In genomic region chr3:105453214-105453950, GRCm38 (mm10) we compare ENCODE assay signal across 9 mouse cellular contexts. TPM values are rescaled to one million over a fixed set of nuclear protein-coding genes. Genes with fewer than 3 reads are reported as not detected.
DNase-seq lines count a peak whose midpoint lies in the region; ATAC-seq lines count a peak whose summit lies in the region.
"Had no signal": no experiment of that assay in that cellular context is flagged by ENCODE, and none has a peak within 500 bp of the region (broad histone marks: within the 10 kb centered on the region; RNA-seq: fewer than 3 reads in every experiment).

No protein-coding gene starts in this region.

- WGBS in heart, embryonic 14.5 days: 3% methylated on average over 19 of the region's 19 CpGs
- WGBS in hindbrain, embryonic 10.5 days: 4% methylated on average over 19 of the region's 19 CpGs
- 2% methylated on average over 19 of the region's 19 CpGs for WGBS in midbrain, embryonic 11.5 days

- H3K4me3 ChIP-seq in heart, embryonic 14.5 days (ENCODE audit: control insufficient read depth in 1 of 2, insufficient read depth in 1 of 2, low read depth in 1 of 2, low read length in 2 of 2): peak overlapping the region; percentile 55 to 70
- peak overlapping the region; percentile 31; the same call in 1 of the 2 replicates for H3K4me3 ChIP-seq in brown adipose tissue, adult 24 weeks (ENCODE audit: insufficient read depth, low read depth, low read length)
- peak overlapping the region; percentile 80 for H3K4me3 ChIP-seq in hindbrain, embryonic 10.5 days
- peak overlapping the region; percentile 66 for H3K4me3 ChIP-seq in midbrain, embryonic 11.5 days (ENCODE audit: low read depth, low read length)

- H3K4me2 ChIP-seq in heart, embryonic 14.5 days (ENCODE audit: low read length): peak overlapping the region; percentile 100
- peak overlapping the region; percentile 91 for H3K4me2 ChIP-seq in midbrain, embryonic 11.5 days

- H3K4me1 ChIP-seq in heart, embryonic 14.5 days (ENCODE audit: control insufficient read depth in 2 of 2, insufficient read depth in 2 of 2, low read length in 2 of 2): peaks cover 4 to 14% of the 10 kb centered on the region in 2 experiments; a peak in 3 of 4 replicates
- H3K4me1 ChIP-seq in brown adipose tissue, adult 24 weeks (ENCODE audit: control insufficient read depth, insufficient read depth, insufficient read length, low read length): no peaks in the 10 kb centered on the region
- H3K4me1 ChIP-seq in hindbrain, embryonic 10.5 days (replicated peaks): peaks cover 34% of the 10 kb centered on the region
- peaks cover 22% of the 10 kb centered on the region for H3K4me1 ChIP-seq in midbrain, embryonic 11.5 days (ENCODE audit: control insufficient read depth, insufficient read depth, low read length)

- H3K36me3 ChIP-seq in heart, embryonic 14.5 days (ENCODE audit: control insufficient read depth, insufficient read depth, low read length): no peaks in the 10 kb centered on the region
- no peaks in the 10 kb centered on the region for H3K36me3 ChIP-seq in hindbrain, embryonic 10.5 days
- H3K36me3 ChIP-seq in midbrain, embryonic 11.5 days (ENCODE audit: control insufficient read depth, insufficient read depth, low read length): no peaks in the 10 kb centered on the region

- ATAC-seq in heart, embryonic 14.5 days (ENCODE audit: insufficient number of reproducible peaks, insufficient read depth, low FRiP score, low read depth): no peak
- no peak for ATAC-seq in midbrain, embryonic 11.5 days (ENCODE audit: low FRiP score)

- H3K9me3 ChIP-seq in heart, embryonic 14.5 days (ENCODE audit: control insufficient read depth, low read length): no peaks in the 10 kb centered on the region
- no peaks in the 10 kb centered on the region for H3K9me3 ChIP-seq in hindbrain, embryonic 10.5 days
- no peaks in the 10 kb centered on the region for H3K9me3 ChIP-seq in midbrain, embryonic 11.5 days (ENCODE audit: control insufficient read depth, low read length)

- H3K27ac ChIP-seq in heart, embryonic 14.5 days (replicated peaks in 1 of 2; ENCODE audit: control insufficient read depth in 1 of 2, insufficient read depth in 1 of 2, low read depth in 2 of 2, low read length in 2 of 2): no peak overlapping the region
- H3K27ac ChIP-seq in brown adipose tissue, adult 24 weeks (replicated peaks; ENCODE audit: low read depth, low read length): no peak overlapping the region
- peak overlapping the region; percentile 89; the same call in 1 of the 2 replicates for H3K27ac ChIP-seq in hindbrain, embryonic 10.5 days
- H3K27ac ChIP-seq in midbrain, embryonic 11.5 days (ENCODE audit: low read depth, low read length): no peak overlapping the region

- DNase-seq in heart, postnatal 25 days (ENCODE audit: low spot score): no peak
- peak; percentile 20 for DNase-seq in hindbrain, embryonic 10.5 days (ENCODE audit: low spot score)
- peak; percentile 93 for DNase-seq in midbrain, embryonic 11.5 days (ENCODE audit: low spot score, missing footprints)
- DNase-seq in thymus, postnatal 10 days (ENCODE audit: low spot score in 2 of 2): no peak
- no peak for DNase-seq in cerebellum, adult 18-20 months
- no peak for DNase-seq in urinary bladder, adult 18-20 months (ENCODE audit: low spot score in 2 of 2)

- H3K27me3 ChIP-seq in heart, embryonic 14.5 days (ENCODE audit: control insufficient read depth, insufficient read depth, low read length): peaks cover 40% of the 10 kb centered on the region
- peaks cover 82% of the 10 kb centered on the region for H3K27me3 ChIP-seq in hindbrain, embryonic 10.5 days (ENCODE audit: insufficient read depth, poor library complexity, severe bottlenecking)
- peaks cover 23% of the 10 kb centered on the region for H3K27me3 ChIP-seq in midbrain, embryonic 11.5 days (ENCODE audit: control insufficient read depth, insufficient read depth, low read length)

- intact Hi-C loops in heart, postnatal 25 days (cut with DNase I): loop anchor here (5.0 kb wide), 1 partner anchor 64 kb away; no protein-coding TSS in a partner anchor

- H3K9ac ChIP-seq in heart, embryonic 14.5 days (ENCODE audit: low read length): no peak overlapping the region
- peak overlapping the region; percentile 80 for H3K9ac ChIP-seq in midbrain, embryonic 11.5 days (ENCODE audit: low read length)

RNA-seq across cellular contexts. Expression of gene Kcnd3, which starts 1.3 kb away (rescaled TPM):
- 0.49 and 0.91 TPM in 2 replicates for polyA plus RNA-seq in heart, embryonic 14.5 days (2014; fragmentation: Nextera tagmentation; extraction: Ambion mirVana)
- total RNA-seq in heart, postnatal 25 days (2021): 1 to 10 TPM; 8.0 to 9.4 TPM
- 0.28 and 0.42 TPM in 2 replicates for polyA plus RNA-seq in brown adipose tissue, adult 24 weeks (2012; ENCODE audit: insufficient read depth, insufficient read length, missing spikeins)
- polyA plus RNA-seq in hindbrain, embryonic 10.5 days (2016; fragmentation: Nextera tagmentation; extraction: Ambion mirVana): 0.58 and 0.90 TPM in 2 replicates
- 2.4 TPM in 2 replicates for polyA plus RNA-seq in midbrain, embryonic 11.5 days (2014; fragmentation: Nextera tagmentation; extraction: Ambion mirVana)
- total RNA-seq: common myeloid progenitor, adult 5-6 weeks had no signal

Comparison
In these comparisons a context has a peak if more than half of its experiments do, and no peak if none do; other contexts are left out.
1. DNase-seq: peak in hindbrain, embryonic 10.5 days (single experiment) and midbrain, embryonic 11.5 days (single experiment); none in heart, postnatal 25 days (single experiment), thymus, postnatal 10 days (0 of 2), cerebellum, adult 18-20 months (0 of 2) and urinary bladder, adult 18-20 months (0 of 2).
2. Peak in every context shown above with its lines, with median percentiles within 50 percentile points of each other: H3K4me3 ChIP-seq.